Mouse (Mus musculus) MEL (cell line): ENCODE results near the gene Stom.

ENCODE experiments used
- CTCF ChIP-seq, 3 experiments: IDR thresholded peaks in 2 of 3; conservative IDR thresholded peaks in 1 of 3; 2 replicates each; pipeline ENCODE4 v1.5.1; 2011 to 2012; ENCODE audit warnings: low read length in 3 of 3, low read depth in 2 of 3, mild to moderate bottlenecking in 2 of 3, improper control_type of control experiment in 1 of 3, inconsistent platforms in 1 of 3, mixed read lengths in 1 of 3, moderate library complexity in 1 of 3; ENCODE audit not compliant: control insufficient read depth in 1 of 3, insufficient read depth in 1 of 3, poor library complexity in 1 of 3, severe bottlenecking in 1 of 3
- E2F4 ChIP-seq: IDR thresholded peaks from 2 replicates; pipeline ENCODE4 v1.6.1; 2011; ENCODE audit warnings: low read depth, low read length, improper control_type of control experiment, borderline replicate concordance
- EP300 ChIP-seq, 2 experiments: IDR thresholded peaks; 2 replicates each; pipeline ENCODE4 v1.6.1; 2011; ENCODE audit warnings: improper control_type of control experiment in 2 of 2, low read length in 2 of 2, low read depth in 1 of 2, mild to moderate bottlenecking in 1 of 2
- ETS1 ChIP-seq: IDR thresholded peaks from 2 replicates; pipeline ENCODE4 v1.6.1; 2012; ENCODE audit warnings: low read depth, mild to moderate bottlenecking, inconsistent platforms, low read length, improper control_type of control experiment, moderate library complexity
- GATA1 ChIP-seq: IDR thresholded peaks from 2 replicates; pipeline ENCODE4 v1.6.1; 2011; ENCODE audit warnings: low read depth, low read length, improper control_type of control experiment
- HCFC1 ChIP-seq: IDR thresholded peaks from 2 replicates; pipeline ENCODE4 v1.6.1; 2012; ENCODE audit warnings: low read depth, mild to moderate bottlenecking, inconsistent platforms, low read length, improper control_type of control experiment, moderate library complexity
- MAX ChIP-seq: IDR thresholded peaks from 2 replicates; pipeline ENCODE4 v1.6.1; 2011; ENCODE audit warnings: low read length, improper control_type of control experiment
- NRF1 ChIP-seq: IDR thresholded peaks from 2 replicates; pipeline ENCODE4 v1.6.1; 2014; ENCODE audit warnings: low read depth, mild to moderate bottlenecking, inconsistent platforms, low read length, improper control_type of control experiment, moderate library complexity; ENCODE audit not compliant: poor library complexity, insufficient read depth, severe bottlenecking
- POLR2A ChIP-seq, 2 experiments: IDR thresholded peaks; 2 replicates each; pipeline ENCODE4 v1.6.1; 2011 to 2012; ENCODE audit warnings: low read length in 2 of 2, mild to moderate bottlenecking in 2 of 2, control low read depth in 1 of 2, improper control_type of control experiment in 1 of 2, low read depth in 1 of 2, moderate library complexity in 1 of 2; ENCODE audit not compliant: control insufficient read depth in 1 of 2, insufficient read depth in 1 of 2, poor library complexity in 1 of 2
- SIN3A ChIP-seq: IDR thresholded peaks from 2 replicates; pipeline ENCODE4 v1.6.1; 2012; ENCODE audit warnings: low read length, improper control_type of control experiment, inconsistent platforms

DNA sequence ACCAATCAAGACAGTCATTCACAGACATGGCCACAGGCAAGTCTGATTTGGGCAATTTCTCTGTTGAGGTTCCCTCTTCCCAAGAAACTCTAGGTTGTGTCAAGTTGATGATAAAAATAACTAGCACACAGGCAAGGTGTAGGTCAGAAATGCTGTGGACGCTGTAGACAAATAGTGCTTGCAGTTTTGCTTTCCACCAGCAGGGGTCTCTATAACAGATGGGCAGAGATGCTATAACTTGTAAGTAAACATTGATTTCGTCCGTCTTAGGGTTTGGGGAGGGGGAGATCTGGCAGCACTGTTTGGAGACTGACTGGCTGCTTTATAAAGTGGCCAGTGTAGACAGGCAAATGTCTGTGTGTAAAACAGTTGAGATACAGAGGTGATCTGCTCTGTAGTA, 44.9 kb downstream of the Stom start:
- TF ChIP-seq CTCF (IDR thresholded peaks at IDR 0.05 in 2 of 3, conservative IDR thresholded peaks at IDR 0.05 in 1 of 3; ENCODE audit: control insufficient read depth in 1 of 3, insufficient read depth in 1 of 3, low read depth in 2 of 3, low read length in 3 of 3, poor library complexity in 1 of 3, severe bottlenecking in 1 of 3) (peak; percentile 51 to 93 (median 87)), NRF1 (no peak), POLR2A (IDR thresholded peaks at IDR 0.05; ENCODE audit: control insufficient read depth in 1 of 2, insufficient read depth in 1 of 2, low read depth in 1 of 2, low read length in 2 of 2, poor library complexity in 1 of 2) (no peak), HCFC1 (peak; percentile 45; the same call in 1 of the 2 replicates), E2F4 (no peak), SIN3A (no peak), GATA1 (no peak), MAX (no peak), EP300 (IDR thresholded peaks at IDR 0.05; ENCODE audit: low read depth in 1 of 2, low read length in 2 of 2) (0 out of 4 replicates have a peak, but pooled peaks of 1 of the 2 experiments have one; percentile 11), ETS1 (no peak)
